Mouse (Mus musculus) small intestine, adult 2 months (tissue): ENCODE measurements at regions not wholly inside any gene's neighbourhood (a gene's known extent, or its start where the extent isn't known, plus 50 kb on each side); places are given as distances from the start of the nearest gene placed in this dataset.

ENCODE experiments used
- CTCF ChIP-seq: fragments of 200-500 bp; IDR thresholded peaks from 2 replicates; pipeline ENCODE4 v1.5.1; 2012; ENCODE audit warnings: low read depth, mild to moderate bottlenecking, control low read depth, inconsistent platforms, low read length, moderate library complexity, mixed read lengths; ENCODE audit not compliant: insufficient replicate concordance, insufficient read length; ENCODE audit errors: extremely low read depth
- POLR2A ChIP-seq: fragments of 200-500 bp; IDR thresholded peaks from 2 replicates; pipeline ENCODE4 v1.6.1; 2012; ENCODE audit warnings: low read depth, mild to moderate bottlenecking, control low read depth, inconsistent platforms, low read length, moderate library complexity

GRCm38 (mm10) chr1:137053134-137053533, 92.9 kb upstream of the Nr5a2 start:
- no peak for TF ChIP-seq CTCF
- no peak for TF ChIP-seq POLR2A
